Mouse (Mus musculus) embryo, embryonic 11 days (tissue): Measurements from ENCODE around the gene Corin.
A peak's percentile ranks its signal among the peaks of the same experiment; 100 is the strongest.

Experiments used
- DNase-seq: peaks from one replicate; pipeline ENCODE4 v3.0.0-alpha.2; 2015

Gene Corin

DNA sequence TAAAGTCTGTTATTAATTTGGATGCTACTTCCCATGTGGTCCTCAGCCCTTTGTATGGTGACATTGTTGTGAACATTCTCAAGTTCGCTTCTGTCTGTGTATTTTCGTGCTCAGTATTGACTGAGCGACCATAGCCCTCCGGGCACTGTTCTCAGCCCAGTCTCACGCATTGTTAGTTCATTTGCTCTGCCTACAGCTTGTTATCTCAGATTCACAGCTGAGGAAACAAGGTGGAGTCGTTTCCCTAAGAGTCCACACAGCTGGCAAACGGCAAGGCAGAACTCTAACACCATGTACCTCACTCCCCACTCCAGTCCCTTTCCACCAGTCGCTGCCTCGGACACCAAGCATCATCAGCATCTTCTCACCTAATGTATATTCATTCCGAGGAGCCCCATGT lies 63.1 kb downstream of the Corin start:
- no peak for DNase-seq

DNA sequence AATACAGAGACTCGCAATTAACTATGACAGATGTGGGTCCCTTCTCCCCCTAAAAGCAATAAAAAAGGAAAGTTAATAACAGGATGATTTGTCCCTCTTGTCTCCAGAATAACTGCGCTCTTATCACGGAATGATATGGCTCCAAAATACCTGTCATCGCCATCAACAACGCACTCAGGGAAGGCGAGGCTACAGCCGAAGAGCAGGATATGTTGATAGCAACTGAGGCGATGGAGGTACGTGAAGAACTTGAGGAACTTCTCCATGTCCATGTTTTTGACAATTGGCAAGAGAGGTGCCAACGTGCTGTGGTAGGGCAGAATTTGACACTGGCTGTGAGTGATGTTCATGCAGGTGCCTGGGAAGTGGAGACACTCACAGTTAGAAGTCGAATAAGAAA lies 69.2 kb downstream of the Corin start:
- no peak for DNase-seq

DNA sequence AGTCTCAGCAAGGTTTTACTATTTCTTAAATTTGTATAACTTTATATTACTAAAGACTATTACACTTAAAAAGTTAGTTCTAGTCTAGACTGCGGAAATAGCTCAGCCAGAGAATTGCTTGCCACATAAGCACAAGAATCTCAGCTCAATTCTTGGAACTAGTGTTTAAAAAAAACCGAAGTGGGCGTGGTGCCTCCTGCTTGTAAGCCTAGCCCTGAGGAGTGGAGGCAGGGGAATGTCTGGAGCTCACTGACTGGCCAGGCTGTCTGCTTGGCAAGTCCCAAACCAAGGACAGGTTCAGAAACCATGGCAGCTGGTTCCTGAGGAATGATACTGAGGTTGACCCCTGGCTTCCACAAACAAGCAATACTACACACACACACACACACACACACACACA lies 72.4 kb downstream of the Corin start:
- no peak for DNase-seq

DNA sequence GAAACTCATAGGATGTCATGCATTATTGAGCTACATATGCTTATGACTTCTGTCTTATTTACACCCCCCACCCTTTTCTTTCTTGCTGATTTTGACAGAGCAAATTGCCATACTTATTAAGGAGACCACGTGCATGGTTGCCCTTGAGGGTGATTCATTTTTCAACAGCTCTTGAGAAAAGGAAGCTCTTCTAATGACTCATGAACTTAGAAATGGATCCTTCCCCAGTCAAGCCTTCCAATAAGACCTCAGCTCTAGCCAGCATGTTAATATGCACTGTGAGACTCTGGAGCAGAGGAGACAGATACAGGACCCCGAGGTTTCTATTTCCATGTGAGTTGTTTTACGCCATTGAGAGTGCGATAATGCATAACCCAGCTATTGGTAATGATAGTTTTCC lies 76.7 kb downstream of the Corin start:
- DNase-seq: no peak

DNA sequence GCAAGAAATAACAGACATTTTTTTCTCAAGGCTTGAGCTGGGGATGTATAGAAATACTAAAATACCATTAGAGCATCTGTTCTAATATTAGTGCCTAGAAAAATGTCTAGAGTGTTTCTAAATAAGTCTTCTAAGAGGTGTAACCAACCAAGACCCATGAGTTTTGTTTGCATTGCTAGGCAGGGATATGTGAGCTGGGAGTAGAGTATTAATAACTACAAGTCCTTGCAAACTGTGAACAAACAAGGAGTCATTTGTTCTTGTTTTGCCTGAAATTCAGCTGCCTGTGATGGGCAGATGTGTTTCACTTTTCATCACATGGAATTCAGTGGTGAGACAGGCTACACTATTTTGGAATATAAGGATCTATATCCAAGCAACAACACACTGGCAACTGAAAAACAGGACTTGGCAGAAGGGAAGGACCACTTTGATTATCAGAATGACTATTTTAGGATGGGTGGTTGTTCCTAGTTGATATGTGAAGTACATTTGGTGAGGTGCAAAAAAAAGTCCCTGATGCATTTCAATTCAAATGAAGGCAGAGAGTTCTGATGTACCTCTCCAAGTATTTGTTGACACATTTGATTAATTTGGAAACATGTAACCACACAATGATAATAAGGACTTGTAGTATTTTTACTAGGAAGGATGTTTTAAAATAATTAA lies 78.8 kb downstream of the Corin start:
- DNase-seq: no peak

DNA sequence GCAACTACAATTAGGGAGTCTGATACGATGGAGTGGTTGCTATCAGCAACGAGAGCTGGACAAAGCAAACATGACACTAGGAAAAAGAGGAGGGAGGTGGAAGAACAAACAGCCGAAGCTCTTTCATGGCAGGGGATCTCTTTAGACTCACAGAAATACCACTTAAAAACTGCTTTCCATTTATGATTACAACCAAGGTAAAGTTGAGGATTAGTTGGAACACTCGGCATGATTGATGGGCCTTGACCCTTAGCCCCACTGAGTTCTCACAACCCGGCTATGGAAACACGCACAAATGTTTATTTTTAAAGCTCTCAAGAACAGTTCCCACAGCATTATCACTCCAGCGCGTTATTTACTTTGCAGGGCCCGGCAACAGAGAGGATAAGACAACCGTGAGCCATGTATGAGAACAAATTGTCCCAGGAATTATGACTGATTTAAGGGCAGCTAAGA lies 92.4 kb downstream of the Corin start:
- peak; percentile 43 for DNase-seq

DNA sequence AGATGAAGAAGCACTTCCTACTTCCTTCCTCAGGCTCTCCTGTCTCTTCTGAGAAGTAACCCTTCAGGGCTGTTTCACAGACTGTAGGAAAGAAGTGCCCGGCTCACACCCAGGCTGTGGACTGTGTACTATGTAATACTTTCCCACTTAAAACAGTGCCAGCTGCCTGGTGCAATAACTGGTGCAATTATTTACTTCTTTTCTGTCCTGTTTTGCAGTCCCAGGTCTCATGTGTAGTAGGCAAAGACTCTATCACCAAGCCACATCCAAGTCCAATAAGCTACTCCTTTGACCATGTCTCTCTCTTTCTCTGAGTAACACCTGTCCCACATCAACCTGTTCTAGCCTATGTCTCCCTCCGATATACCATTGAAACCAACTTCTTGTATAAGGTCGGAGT lies 93.4 kb downstream of the Corin start:
- no peak for DNase-seq

DNA sequence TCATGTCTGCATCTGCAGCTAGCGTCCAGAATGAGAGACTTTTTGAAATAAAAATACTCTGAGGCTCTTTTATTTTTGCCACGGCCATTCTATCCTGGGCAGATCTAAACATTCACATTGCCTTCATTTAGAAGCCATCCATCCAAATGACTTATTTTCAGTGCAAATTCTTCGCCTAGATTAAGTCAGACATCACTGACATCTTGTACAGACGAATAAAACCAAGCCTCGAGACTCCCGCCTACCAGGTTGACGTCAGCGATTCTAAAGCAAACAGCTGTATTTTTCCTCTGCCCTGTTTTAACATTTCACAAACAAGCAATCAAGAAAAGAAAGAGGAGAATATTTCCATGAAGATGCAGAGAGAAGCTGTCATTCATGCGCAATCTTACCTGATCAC lies 100.9 kb downstream of the Corin start:
- DNase-seq: no peak

DNA sequence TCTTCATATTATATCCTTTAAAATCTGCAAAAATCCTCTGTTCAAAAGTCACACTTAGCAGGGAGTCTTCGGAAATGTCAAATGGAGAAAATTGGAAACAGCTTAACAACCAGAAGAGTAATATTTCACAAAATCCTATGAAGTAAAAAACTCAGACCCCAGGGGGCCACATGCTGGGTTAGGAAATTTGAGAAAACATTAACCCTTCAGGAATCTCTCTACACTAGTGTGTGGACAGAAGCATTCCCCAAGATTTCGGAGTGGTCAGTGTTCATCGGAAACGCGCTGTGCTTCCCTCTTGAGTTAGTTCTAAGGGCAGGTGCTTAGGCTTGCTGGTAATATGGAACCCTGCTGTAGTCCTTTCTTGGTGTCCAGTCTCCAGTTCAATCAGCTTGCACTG lies 101.4 kb downstream of the Corin start:
- peak; percentile 67 for DNase-seq

DNA sequence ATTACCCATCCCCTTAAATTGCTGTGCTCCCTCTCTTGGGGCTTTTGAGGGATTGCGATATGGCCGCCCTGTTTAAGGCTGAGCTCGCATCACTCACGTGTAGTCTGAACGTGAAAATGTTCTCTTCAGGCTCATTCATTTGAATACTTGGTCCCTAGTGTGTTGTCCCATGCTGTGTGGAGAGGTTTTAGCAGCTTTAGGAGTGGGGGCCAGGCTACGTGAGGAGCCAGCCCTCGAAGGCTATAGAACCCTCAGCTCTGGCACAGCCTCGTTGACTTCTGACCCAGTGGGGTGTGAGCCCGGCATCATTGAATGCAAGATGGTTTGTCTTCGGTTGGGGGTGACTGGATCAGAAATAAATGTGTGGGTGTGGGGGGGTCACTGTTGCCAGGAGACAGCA lies 102.5 kb downstream of the Corin start:
- DNase-seq: no peak

DNA sequence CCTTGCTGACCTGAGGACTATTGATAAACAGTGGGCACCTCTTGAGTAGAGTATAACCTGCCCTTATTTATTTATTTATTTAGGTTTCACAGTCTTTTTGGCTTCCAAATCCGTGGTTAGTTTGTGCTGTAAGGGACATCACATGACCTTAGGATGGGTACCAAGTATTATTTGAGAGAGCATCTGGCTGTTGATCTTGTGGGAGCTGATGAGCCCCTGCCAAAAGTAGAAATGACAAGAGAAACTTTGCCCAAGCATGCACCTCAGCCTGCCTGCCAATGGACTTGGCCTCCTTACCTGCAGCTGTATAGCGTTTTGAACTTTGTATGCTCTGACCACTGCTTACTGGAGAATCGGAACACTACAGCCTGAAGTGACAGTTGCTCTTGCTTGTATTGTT lies 103.0 kb downstream of the Corin start:
- DNase-seq: no peak

DNA sequence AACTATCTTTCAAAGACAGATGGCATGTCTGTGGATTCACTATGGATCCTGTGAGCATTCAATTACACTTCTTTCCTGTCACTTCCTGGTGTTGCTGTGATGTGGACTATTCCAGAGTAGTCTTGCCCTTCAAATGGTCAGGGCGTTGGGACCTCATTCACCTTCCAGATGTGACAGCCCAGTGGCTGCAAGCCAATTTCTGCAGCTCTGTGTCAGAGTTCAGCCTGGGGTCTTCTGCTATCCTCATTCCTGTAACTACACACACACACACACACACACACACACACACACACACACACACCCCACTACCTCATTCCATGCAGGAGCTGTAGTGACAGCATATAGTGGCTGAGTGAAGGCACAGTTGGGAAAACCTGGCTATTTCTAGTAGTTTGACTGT lies 122.1 kb downstream of the Corin start:
- no peak for DNase-seq

DNA sequence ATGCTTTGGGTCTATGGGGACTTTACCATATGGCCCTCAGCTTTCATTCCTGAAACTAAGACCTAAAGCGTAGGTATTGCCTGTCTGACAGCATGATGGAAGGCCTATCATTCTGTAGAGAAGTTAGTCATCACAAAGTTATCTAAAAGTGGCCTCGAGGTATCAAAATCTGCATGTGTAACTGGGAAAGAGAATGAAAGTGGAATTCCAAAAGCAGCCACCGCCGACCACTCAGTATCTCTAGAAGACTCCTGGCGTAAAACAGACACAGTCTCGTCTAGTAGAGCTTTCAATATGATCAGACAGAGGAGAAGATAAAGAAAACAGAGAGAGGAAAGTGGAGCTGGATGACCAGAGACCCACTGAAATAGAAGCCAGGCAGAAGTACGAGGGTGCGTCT lies 123.7 kb downstream of the Corin start:
- DNase-seq: no peak

DNA sequence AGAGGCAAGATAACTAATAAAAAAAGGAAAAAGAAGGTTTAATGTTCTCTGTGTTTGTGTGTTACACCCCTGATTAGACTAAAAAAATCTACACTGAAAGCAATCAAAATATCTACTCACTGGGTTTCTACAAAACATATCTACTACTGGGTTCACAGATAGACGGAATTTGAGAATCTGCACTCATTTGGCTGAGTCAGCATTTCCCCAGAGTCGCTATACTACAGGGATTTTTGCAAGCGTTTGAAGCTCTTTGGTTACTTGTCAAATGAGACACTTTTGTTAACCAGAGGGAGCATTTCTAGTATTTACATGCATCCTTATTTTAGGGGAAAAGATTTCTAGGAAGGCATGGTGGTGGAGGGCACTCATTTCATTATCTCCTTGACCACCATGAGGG lies 136.3 kb downstream of the Corin start:
- DNase-seq: no peak

DNA sequence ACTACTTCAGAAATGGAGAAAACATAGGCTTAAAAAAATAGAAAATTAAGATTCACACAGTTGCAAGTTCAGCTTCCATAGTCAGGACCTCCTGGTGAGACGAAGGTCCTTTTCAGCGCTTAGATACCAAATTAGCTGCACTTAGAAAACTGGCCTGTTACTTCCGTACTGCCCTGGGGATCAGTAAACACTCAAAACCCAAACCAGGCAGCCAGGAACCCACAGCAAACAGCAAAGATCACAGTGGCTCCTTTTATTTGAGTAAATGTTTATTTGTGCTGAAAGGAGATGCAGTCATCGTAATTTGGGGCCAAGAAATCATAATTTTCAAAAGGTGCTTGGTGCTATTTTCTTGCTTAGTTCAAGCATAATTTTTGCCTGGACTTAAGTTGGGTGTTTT lies 138.5 kb downstream of the Corin start:
- DNase-seq: no peak

DNA sequence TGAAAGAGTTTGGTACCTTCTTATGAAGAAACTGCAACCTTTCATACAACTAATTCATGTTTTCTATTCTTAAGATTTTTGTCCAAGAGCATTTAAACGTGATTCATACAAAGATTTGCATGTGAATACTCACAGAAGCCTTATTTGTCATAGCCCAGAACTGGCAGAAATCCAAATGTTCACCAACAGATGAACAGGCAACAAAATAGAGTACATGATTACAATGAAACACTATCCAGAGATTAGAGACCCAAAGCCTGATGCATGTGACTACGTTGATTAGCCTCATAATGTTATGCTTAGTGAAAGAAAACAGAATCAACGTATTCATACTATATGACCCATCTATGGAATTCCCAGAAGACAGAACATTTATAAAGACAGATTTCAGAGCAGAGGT lies 140.4 kb downstream of the Corin start:
- no peak for DNase-seq

DNA sequence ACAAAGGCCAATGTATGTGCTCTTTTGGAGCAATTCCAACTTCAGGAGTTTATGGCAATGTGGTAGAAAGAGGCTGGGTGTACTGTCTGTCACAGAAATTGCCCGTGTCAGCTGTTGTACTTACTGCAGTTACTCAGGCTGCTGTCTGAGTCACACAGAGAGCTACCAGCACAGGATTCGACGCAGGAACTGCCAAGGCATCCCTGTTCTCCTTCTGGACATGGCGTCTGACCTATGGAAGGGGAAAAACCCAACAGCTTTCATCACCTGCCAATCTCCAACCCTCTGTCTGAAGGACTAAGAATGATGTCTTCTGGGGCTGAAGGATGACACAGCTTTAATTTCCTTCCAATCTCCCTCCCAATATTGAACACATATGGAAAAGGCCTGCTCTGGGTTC lies 150.5 kb downstream of the Corin start:
- DNase-seq: no peak

DNA sequence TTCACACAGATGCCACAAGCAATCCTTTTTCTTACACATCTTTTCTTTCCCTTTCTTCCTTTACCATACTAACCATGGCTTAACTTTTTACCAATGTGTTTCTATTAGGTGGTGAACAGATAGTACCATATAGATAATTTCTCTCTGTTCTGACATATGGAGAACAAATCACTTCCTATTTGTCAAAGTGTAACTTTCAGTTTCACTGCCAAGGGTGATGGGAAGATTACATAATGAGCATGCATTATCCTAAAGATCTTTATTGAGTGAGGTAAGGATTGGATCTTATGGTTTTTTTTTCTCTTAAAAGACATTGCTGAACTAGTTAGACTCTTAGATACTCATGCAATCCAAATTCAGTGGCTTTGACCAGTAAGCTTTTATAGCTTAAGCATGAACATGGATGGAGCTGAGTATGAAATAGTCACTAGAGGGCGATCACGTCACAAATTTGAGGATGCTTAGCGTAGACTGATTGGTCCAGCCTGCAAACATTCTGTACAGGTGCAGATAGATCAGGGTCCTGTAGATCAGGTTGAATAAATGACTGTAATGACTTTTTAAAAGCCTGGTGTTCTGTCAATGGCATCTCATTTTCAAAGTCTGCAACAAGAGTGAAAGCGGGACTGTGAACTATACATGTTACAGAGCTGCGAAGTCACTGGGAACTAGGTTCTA lies 154.1 kb downstream of the Corin start:
- DNase-seq: peak; percentile 80

DNA sequence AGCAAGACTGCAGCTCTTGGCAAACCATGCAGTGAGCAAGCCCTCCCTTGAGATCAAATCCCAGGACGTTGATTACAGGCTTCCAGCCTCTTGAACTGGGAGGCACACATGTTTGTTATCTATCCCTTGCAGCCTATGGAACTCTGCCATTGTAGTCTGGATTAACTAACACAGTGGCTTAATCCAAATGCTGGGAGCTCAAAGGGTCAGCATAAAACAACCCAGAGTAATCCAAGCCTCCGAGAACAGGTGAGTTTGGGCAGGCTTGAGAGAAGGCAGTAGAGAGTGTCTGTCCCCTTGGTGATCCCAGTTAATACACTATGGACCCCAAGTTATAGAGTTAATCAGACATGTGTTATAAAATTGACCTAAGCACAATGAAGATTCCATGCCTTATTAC lies 155.7 kb downstream of the Corin start:
- no peak for DNase-seq

DNA sequence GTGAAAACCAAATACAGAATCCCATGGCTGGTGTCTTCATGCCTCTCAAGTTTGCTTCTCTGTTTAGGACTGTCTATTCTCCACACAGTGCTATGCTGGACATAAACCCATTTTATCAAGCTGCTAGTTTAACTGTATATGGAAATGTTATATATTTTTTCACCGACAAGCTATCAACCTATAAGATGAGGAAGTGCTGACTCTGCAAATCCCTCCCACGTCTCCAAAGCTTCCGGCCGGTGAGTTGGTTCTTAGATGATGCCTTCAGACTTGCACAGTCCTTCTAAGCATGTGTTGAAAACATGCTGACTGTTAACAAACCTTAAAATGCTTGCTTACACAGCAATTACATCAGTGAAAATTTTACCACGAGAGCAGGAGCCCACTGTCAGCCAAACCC lies 168.4 kb downstream of the Corin start:
- DNase-seq: no peak

DNA sequence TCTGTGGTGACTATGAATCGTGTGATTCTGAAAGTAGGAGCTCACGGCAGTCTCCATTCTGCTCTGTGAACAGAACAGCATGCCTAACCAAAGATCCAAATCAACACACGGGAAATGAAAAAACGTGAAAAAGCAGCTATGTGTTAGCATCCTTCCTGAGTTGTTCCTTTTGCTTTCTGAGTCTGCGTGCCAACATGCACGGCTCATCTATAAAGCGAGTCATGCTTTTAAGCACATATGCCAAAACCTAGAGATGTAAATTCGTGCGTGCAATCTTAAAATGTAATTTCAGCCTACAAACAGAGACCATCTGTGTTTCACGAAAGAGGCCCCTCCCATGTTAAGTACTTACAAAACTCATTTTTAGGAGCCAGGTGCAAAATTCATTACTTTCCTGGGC lies 171.4 kb downstream of the Corin start:
- no peak for DNase-seq

DNA sequence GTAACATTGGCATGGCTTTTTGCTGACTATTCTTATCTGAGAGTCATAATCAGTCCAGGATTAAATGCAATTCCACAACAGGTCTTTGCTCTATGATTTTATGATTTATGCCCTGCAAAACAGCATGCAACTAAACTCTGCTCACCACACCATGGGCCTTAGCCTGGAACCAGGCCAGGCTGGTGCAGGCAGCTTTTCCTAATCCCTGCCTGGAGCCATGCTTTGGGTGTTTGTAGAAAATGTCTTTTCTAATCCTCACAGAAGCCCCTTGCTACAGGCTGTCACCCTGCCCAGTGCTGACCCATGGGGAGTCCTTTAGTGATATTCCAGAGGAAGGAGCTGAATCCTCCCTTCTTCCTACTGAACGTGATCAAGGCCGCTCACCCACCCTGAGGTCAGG lies 173.1 kb downstream of the Corin start:
- peak; percentile 12 for DNase-seq

DNA sequence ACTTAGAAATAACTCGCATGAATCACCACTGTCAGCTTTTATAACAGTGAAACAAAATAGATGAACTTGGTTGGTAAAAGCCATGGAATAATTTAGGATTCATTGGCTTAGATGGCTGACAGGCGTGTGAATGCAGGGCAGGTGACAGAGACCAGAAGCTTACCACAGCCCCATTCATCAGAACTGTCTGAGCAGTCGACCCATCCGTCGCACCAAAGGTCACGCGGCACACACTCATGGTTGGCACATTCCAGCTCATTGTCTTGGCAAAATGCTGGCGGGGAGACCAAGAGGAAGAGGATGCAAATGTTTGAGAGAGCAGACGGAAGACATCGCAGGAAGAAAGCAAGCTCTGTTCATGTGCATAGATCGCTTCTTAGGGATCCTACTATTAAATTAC lies 173.6 kb downstream of the Corin start:
- peak; percentile 39 for DNase-seq

DNA sequence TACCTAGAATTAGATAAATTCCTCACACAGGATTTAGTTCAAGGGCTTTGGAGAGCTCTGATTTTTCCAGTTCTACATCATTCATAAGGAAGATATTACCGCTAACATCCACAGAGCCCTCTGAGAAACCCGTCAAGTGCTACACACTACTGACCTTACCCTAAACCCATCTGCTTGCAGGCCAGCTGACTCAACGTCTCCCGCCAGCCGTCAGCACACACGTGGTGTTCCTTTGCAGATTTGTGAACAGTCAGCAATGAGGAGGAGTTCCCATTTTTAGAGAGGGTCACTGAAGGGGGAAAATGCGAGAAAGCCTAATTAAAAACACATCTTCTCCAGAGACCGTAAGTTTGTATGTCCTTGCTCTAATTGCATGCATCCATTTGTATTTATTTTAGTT lies 174.8 kb downstream of the Corin start:
- peak; percentile 69 for DNase-seq

DNA sequence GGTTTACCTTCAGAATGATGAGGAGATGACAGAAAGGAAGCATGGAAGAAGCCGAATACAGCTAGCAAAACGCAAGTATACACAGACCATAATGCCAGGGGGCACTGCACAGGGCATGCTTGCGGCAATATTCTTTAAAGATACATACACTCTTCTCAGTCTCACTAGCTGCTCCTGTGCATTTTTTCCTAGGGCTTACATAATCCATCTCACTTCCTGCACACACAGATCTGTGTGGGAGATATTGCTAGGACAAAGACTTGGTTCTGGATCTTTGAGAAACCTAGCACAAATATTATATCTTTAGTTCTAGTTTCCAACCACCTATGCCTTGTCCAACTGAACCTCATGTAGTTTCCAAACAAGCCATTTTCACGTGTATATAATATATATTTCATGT lies 189.0 kb downstream of the Corin start:
- DNase-seq: no peak
